Mouse (Mus musculus): ENCODE data around the gene Plekha3. TPM values are rescaled to one million over a fixed set of nuclear protein-coding genes. Genes with fewer than 3 reads are reported as not detected.

Gene Plekha3
- polyA plus RNA-seq, 1 experiment from 2014 or later: 13.8 TPM

GRCm38 (mm10) chr2:76719650-76720049, 44.6 kb downstream of the Plekha3 start:
- Histone ChIP-seq H3K4me2 (no peak overlapping the region), H3K9ac (no peak overlapping the region), H3K27me3 (ENCODE audit: insufficient read depth, low read length) (no peaks in the 10 kb centered on the region), H3K4me1 (ENCODE audit: insufficient read depth) (no peaks in the 10 kb centered on the region), H3K36me3 (ENCODE audit: insufficient read depth) (no peaks in the 10 kb centered on the region), H3K9me3 (ENCODE audit: low read depth, low read length) (peaks cover 3% of the 10 kb centered on the region; the same call in 1 of the 2 replicates), H3K27ac (ENCODE audit: low read depth) (no peak overlapping the region), H3K4me3 (ENCODE audit: low read depth, low read length) (no peak overlapping the region)
- DNase-seq: no peak
- 91% methylated on average over 14 of the region's 14 CpGs for WGBS
- TF ChIP-seq CTCF (IDR thresholded peaks at IDR 0.05; ENCODE audit: low read depth): no peak
- no peak for ATAC-seq (ENCODE audit: insufficient read depth)

Other genes with a start within 250 kb of the Plekha3 start
- 77.3 and 79.4 TPM in 2 replicates for gene Prkra, start 27.3 kb upstream of the Plekha3 start, polyA plus RNA-seq (2014; fragmentation: Nextera tagmentation; extraction: Ambion mirVana)
- 0.78 and 0.88 TPM in 2 replicates for gene Pjvk, start 26.8 kb upstream of the Plekha3 start, polyA plus RNA-seq (2014; fragmentation: Nextera tagmentation; extraction: Ambion mirVana)
- 69.0 and 72.8 TPM in 2 replicates for gene Fkbp7, start 2.2 kb upstream of the Plekha3 start, polyA plus RNA-seq (2014; fragmentation: Nextera tagmentation; extraction: Ambion mirVana)